Mouse (Mus musculus): ENCODE data around the gene Arhgef38. TPM values are rescaled to one million over a fixed set of nuclear protein-coding genes. Genes with fewer than 3 reads are reported as not detected.

The Arhgef38 gene
- polyA plus RNA-seq, 1 experiment from 2014 or later, result 0.23 TPM

- Histone ChIP-seq H3K4me3 (no peak overlapping the region), H3K4me1 (no peaks in the 10 kb centered on the region), H3K36me3 (no peaks in the 10 kb centered on the region), H3K9me3 (no peaks in the 10 kb centered on the region), H3K27me3 (no peaks in the 10 kb centered on the region), H3K4me2 (replicated peaks) (no peak overlapping the region), H3K9ac (no peak overlapping the region), H3K27ac (no peak overlapping the region)
- no peak for ATAC-seq (ENCODE audit: insufficient number of reproducible peaks, insufficient read depth, low FRiP score, low TSS enrichment)
- whole genome bisulfite sequencing, result 76% methylated on average over 7 of the region's 7 CpGs
These were observed 71.6 kb downstream of the Arhgef38 start for GRCm38 (mm10) chr3:133163174-133163573.

- Histone ChIP-seq H3K4me3 (no peak overlapping the region), H3K36me3 (no peaks in the 10 kb centered on the region), H3K27ac (no peak overlapping the region), H3K27me3 (no peaks in the 10 kb centered on the region), H3K9ac (no peak overlapping the region), H3K4me2 (replicated peaks) (no peak overlapping the region), H3K9me3 (no peaks in the 10 kb centered on the region), H3K4me1 (no peaks in the 10 kb centered on the region)
- 87% methylated on average over 1 of the region's 1 CpGs for WGBS
- ATAC-seq (ENCODE audit: insufficient number of reproducible peaks, insufficient read depth, low FRiP score, low TSS enrichment), result no peak
These were observed 73.3 kb downstream of the Arhgef38 start for GRCm38 (mm10) chr3:133161407-133161806.

GRCm38 (mm10) chr3:133158260-133158659 lies 76.5 kb downstream of the Arhgef38 start:
- ATAC-seq (ENCODE audit: insufficient number of reproducible peaks, insufficient read depth, low FRiP score, low TSS enrichment), result no peak

GRCm38 (mm10) chr3:133154683-133155082 lies 80.1 kb downstream of the Arhgef38 start:
- ATAC-seq (ENCODE audit: insufficient number of reproducible peaks, insufficient read depth, low FRiP score, low TSS enrichment), result no peak
- WGBS, result 83% methylated on average over 8 of the region's 8 CpGs
- Histone ChIP-seq H3K9ac (no peak overlapping the region), H3K4me1 (no peaks in the 10 kb centered on the region), H3K36me3 (no peaks in the 10 kb centered on the region), H3K27ac (no peak overlapping the region), H3K27me3 (no peaks in the 10 kb centered on the region), H3K4me3 (no peak overlapping the region), H3K4me2 (replicated peaks) (no peak overlapping the region), H3K9me3 (no peaks in the 10 kb centered on the region)

More at GRCm38 (mm10) chr3:133158260-133158659, 76.5 kb downstream of the Arhgef38 start:
- H3K9ac ChIP-seq, result no peak overlapping the region
- H3K4me1 ChIP-seq, result no peaks in the 10 kb centered on the region
- H3K4me2 ChIP-seq (replicated peaks), result no peak overlapping the region
- H3K9me3 ChIP-seq, result no peaks in the 10 kb centered on the region
- no peaks in the 10 kb centered on the region for H3K36me3 ChIP-seq
- no peaks in the 10 kb centered on the region for H3K27me3 ChIP-seq
- 78% methylated on average over 5 of the region's 5 CpGs for WGBS
- no peak overlapping the region for H3K4me3 ChIP-seq
- H3K27ac ChIP-seq, result no peak overlapping the region

- Histone ChIP-seq H3K4me2 (replicated peaks) (no peak overlapping the region), H3K27ac (no peak overlapping the region), H3K4me3 (no peak overlapping the region), H3K9ac (no peak overlapping the region), H3K27me3 (no peaks in the 10 kb centered on the region), H3K9me3 (no peaks in the 10 kb centered on the region), H3K4me1 (no peaks in the 10 kb centered on the region), H3K36me3 (no peaks in the 10 kb centered on the region)
- ATAC-seq (ENCODE audit: insufficient number of reproducible peaks, insufficient read depth, low FRiP score, low TSS enrichment), result no peak
- WGBS, result 79% methylated on average over 6 of the region's 6 CpGs
These were observed 81.1 kb downstream of the Arhgef38 start for GRCm38 (mm10) chr3:133153629-133154028.

- no peak for ATAC-seq (ENCODE audit: insufficient number of reproducible peaks, insufficient read depth, low FRiP score, low TSS enrichment)
- H3K36me3 ChIP-seq, result no peaks in the 10 kb centered on the region
- no peaks in the 10 kb centered on the region for H3K9me3 ChIP-seq
- 68% methylated on average over 1 of the region's 1 CpGs for WGBS
- H3K4me2 ChIP-seq (replicated peaks), result no peak overlapping the region
- no peaks in the 10 kb centered on the region for H3K27me3 ChIP-seq
- H3K4me3 ChIP-seq, result no peak overlapping the region
- H3K9ac ChIP-seq, result no peak overlapping the region
- no peak overlapping the region for H3K27ac ChIP-seq
- no peaks in the 10 kb centered on the region for H3K4me1 ChIP-seq
These were observed 81.9 kb downstream of the Arhgef38 start for GRCm38 (mm10) chr3:133152831-133153230.

GRCm38 (mm10) chr3:133151629-133152028 lies 83.1 kb downstream of the Arhgef38 start:
- Histone ChIP-seq H3K9ac (no peak overlapping the region), H3K36me3 (no peaks in the 10 kb centered on the region), H3K9me3 (no peaks in the 10 kb centered on the region), H3K27me3 (no peaks in the 10 kb centered on the region), H3K4me2 (replicated peaks) (no peak overlapping the region), H3K4me3 (no peak overlapping the region), H3K4me1 (no peaks in the 10 kb centered on the region), H3K27ac (no peak overlapping the region)
- ATAC-seq (ENCODE audit: insufficient number of reproducible peaks, insufficient read depth, low FRiP score, low TSS enrichment), result no peak
- WGBS, result 90% methylated on average over 6 of the region's 6 CpGs

GRCm38 (mm10) chr3:133144511-133145147 lies 90.1 kb downstream of the Arhgef38 start:
- H3K27me3 ChIP-seq, result no peaks in the 10 kb centered on the region
- no peak overlapping the region for H3K4me2 ChIP-seq (replicated peaks)
- WGBS, result 88% methylated on average over 6 of the region's 6 CpGs
- H3K9me3 ChIP-seq, result no peaks in the 10 kb centered on the region
- no peaks in the 10 kb centered on the region for H3K4me1 ChIP-seq
- H3K9ac ChIP-seq, result no peak overlapping the region
- no peak for ATAC-seq (ENCODE audit: insufficient number of reproducible peaks, insufficient read depth, low FRiP score, low TSS enrichment)
- no peaks in the 10 kb centered on the region for H3K36me3 ChIP-seq
- no peak overlapping the region for H3K4me3 ChIP-seq
- no peak overlapping the region for H3K27ac ChIP-seq

GRCm38 (mm10) chr3:133141877-133142276 lies 92.9 kb downstream of the Arhgef38 start:
- no peak overlapping the region for H3K4me3 ChIP-seq
- H3K27me3 ChIP-seq, result no peaks in the 10 kb centered on the region
- WGBS, result 88% methylated on average over 6 of the region's 6 CpGs
- no peak overlapping the region for H3K27ac ChIP-seq
- H3K4me2 ChIP-seq (replicated peaks), result no peak overlapping the region
- no peaks in the 10 kb centered on the region for H3K4me1 ChIP-seq
- H3K36me3 ChIP-seq, result no peaks in the 10 kb centered on the region
- ATAC-seq (ENCODE audit: insufficient number of reproducible peaks, insufficient read depth, low FRiP score, low TSS enrichment), result no peak
- H3K9me3 ChIP-seq, result no peaks in the 10 kb centered on the region
- no peak overlapping the region for H3K9ac ChIP-seq

GRCm38 (mm10) chr3:133132611-133133010 lies 102.1 kb downstream of the Arhgef38 start:
- Histone ChIP-seq H3K27me3 (no peaks in the 10 kb centered on the region), H3K27ac (no peak overlapping the region), H3K9ac (no peak overlapping the region), H3K9me3 (no peaks in the 10 kb centered on the region), H3K36me3 (no peaks in the 10 kb centered on the region), H3K4me2 (replicated peaks) (no peak overlapping the region), H3K4me3 (no peak overlapping the region), H3K4me1 (no peaks in the 10 kb centered on the region)
- no peak for ATAC-seq (ENCODE audit: insufficient number of reproducible peaks, insufficient read depth, low FRiP score, low TSS enrichment)
- WGBS, result 70% methylated on average over 8 of the region's 8 CpGs

- Histone ChIP-seq H3K9me3 (no peaks in the 10 kb centered on the region), H3K27ac (no peak overlapping the region), H3K4me1 (no peaks in the 10 kb centered on the region), H3K4me3 (no peak overlapping the region), H3K27me3 (no peaks in the 10 kb centered on the region), H3K9ac (no peak overlapping the region), H3K36me3 (no peaks in the 10 kb centered on the region), H3K4me2 (replicated peaks) (no peak overlapping the region)
- WGBS, result 88% methylated on average over 5 of the region's 5 CpGs
- ATAC-seq (ENCODE audit: insufficient number of reproducible peaks, insufficient read depth, low FRiP score, low TSS enrichment), result no peak
These were observed 103.4 kb downstream of the Arhgef38 start for GRCm38 (mm10) chr3:133131372-133131771.

- 21% methylated on average over 1 of the region's 1 CpGs for WGBS
- Histone ChIP-seq H3K9me3 (no peaks in the 10 kb centered on the region), H3K4me3 (no peak overlapping the region), H3K9ac (no peak overlapping the region), H3K27me3 (no peaks in the 10 kb centered on the region), H3K36me3 (peaks cover 9% of the 10 kb centered on the region), H3K4me2 (replicated peaks) (no peak overlapping the region), H3K4me1 (no peaks in the 10 kb centered on the region), H3K27ac (no peak overlapping the region)
- ATAC-seq (ENCODE audit: insufficient number of reproducible peaks, insufficient read depth, low FRiP score, low TSS enrichment), result no peak
These were observed 121.5 kb downstream of the Arhgef38 start for GRCm38 (mm10) chr3:133113281-133113680.
